Mouse (Mus musculus) cerebellum, postnatal 14 days (tissue): ENCODE measurements around the gene Anapc13.

Experiments used
- DNase-seq, 2 experiments: peaks; one replicate each; pipeline ENCODE4 v3.0.0; 2021; ENCODE audit warnings: mixed read lengths in 2 of 2

Anapc13 gene

DNA sequence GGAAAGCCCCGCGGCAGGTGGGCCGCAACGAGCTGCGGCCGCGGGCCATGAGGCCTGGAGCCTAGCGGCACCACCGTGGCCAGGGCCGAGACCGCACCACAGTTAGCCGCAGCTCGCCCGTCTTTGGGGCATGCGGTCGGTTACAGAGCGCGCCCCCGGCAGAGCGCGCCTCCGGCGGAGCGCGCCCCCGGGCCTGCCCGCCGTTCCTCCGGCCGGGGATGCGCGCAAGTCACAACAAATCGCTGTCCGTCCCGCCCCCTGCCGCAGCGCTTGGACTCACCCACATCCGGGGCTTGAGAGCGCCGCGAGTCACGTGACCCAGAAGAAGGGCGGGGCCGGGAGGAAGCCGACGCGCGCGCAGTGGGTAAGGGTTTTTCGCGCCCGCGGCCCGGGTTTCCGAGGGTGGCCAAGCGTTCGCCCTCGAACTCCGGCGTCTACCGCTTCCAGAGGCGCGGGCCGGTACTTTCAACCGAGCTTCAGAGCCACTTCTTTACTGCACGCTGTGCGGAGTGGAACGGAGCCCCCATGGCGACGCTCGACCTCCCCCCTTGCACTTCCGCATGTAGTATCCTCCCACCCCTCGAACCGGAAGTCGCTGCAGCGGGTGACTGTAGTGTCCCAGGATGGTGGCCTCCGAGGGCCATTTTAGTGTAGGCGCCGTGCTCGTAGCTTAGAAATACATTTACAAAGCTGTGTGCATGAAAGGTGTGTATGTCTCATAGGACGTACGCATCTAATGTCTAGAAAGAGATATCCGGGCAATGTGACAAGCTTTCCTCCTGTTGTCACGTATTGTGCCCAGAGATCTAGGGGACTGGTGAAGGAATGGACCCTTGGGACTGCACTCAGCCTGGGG lies at the start of gene Anapc13, which contains the start of gene Cep63:
TSS of gene Anapc13 (plus strand) at position 314 of the 856 bp plus-strand sequence.
TSS of gene Cep63 (minus strand) at position 552 of the 856 bp plus-strand sequence.
- peak; percentile 99 to 100 for DNase-seq

DNA sequence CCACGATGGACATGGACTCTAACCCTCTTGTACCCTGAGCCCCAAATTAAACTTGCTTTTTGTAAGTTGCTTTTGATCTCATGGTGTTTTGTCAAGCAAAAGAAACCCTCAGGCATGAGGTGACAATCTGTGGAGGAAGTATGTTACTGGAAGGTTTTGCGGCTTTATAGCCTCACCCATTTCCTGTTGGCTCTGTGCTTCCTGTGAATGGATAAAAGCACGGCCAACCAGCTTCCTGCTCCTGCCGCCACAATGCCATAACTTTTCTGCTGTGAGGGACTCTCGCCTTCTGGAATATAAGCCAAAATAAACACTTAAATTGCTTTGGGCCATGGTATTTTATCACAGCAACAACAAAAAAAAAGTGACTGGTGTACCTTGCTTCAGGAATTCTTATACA lies 48.6 kb upstream of the Anapc13 start:
- DNase-seq, result no peak

- no peak for DNase-seq
Measured at GRCm38 (mm10) chr9:102581921-102582469, 44.1 kb upstream of the Anapc13 start.

GRCm38 (mm10) chr9:102587347-102587746 lies 38.7 kb upstream of the Anapc13 start:
- no peak for DNase-seq

DNA sequence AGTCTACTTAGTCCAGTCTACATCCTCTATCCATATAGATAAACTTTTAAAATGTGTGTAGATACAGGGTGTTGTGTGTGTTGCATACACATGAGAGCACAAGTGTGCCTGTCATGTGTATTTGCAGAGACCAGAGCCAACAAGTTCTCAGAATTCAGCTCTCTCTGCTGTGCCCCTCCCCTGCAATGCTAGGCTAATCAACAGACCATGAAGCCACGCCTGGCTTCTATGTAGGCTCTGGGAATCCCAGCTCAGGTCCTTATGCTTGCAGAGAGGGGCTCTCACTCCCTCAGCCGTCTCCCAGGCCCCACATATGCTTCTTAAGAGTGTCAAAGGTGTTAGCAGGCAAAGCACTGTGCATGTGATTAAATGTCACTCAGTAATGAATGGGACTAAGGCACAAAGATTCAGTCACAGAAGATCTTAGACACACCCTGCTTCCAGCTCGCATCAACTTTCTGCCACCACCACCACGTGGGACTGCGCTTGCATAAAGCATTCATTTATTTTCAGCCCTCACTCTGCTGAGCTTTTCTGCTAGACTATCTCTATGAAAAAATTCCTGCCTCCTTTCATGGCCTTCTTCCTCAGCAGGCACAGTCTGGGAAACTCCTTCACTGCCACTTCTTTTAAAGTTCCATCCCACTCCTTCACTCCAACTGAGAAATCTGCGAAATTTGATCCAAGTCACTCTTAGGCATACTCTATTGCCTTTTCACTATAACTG lies 31.3 kb upstream of the Anapc13 start:
- DNase-seq, result no peak

DNA sequence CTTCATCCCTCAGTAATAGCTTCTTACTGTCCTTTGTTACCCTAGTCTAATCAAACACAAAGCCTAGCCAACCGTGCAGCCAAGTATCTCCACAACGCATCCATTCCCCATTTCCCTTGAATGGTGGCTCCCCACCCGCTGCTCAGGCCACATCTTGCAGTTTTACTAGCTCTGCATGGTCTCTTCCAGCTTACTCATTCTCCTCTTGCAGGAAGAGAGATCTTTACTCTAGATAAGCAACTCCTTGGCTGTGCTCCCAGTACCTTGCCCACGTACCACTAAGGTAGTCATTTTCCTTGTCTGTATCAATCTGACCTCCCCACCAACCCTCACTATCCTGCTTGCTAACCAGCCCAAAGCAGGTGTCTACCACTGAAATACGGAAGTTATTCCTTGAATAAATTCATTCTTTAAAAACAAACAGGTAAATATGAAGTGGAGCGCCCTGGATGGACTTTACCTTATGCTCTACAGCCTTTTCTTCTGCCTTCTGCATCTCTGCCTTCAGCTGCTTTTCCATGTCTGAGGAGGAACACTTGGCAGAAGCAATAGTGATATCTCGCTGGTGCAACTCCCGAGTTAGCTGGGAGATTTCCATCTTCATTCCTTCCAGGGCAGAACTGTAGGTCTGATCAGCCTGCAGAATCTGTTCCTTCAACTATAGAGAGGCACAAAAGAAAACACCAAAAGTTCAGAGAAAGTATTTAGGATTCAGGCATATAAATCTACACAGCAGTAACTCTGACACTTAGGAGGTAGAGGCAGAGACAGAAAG lies 30.2 kb upstream of the Anapc13 start:
- no peak for DNase-seq

- DNase-seq, result no peak
Measured at GRCm38 (mm10) chr9:102601187-102601586, 24.9 kb upstream of the Anapc13 start.

GRCm38 (mm10) chr9:102601666-102602065 lies 24.4 kb upstream of the Anapc13 start:
- DNase-seq, result no peak

DNA sequence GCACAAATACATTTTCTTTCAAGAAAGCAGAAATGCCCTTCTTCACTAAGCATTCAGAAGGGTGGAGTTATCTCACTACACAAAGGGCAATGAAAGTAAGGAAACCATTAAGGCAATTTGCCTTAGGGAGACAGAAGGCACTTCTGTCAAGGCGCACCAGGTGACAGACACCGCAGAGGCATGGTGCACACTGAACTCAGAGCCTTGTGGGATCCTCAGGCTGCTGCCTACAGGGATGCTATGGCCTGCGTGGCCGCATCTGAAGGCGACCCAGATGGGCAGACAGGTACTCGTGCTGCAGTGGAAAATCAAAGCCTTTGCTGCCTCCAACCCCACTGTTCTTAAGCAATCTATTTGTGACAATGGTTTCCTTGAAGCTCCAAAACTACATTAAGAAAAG lies 20.9 kb upstream of the Anapc13 start:
- no peak for DNase-seq

DNA sequence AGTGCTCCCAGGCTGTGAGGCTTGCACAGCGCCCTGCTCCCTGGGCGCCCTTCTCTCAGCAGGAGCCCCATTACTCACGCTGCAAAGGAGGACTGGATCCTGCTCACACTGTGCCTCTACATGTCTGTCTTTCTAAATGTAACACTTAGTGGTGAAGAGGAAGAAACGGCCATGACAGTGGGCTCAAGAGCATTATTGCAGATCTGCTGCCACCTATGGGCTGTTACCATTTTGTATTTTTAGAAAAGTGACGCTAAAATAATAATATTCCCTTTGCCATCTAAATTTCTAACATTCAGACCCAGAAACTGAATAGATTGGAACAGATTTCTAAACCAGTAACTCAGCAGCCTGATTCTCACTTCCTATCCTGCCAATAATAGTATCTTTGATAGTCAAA lies 18.6 kb upstream of the Anapc13 start:
- DNase-seq, result peak in 1 of 2 experiments; percentile 15

- no peak for DNase-seq
Measured at GRCm38 (mm10) chr9:102609221-102609620, 16.9 kb upstream of the Anapc13 start.

- no peak for DNase-seq
Measured at GRCm38 (mm10) chr9:102615071-102615470, 11.0 kb upstream of the Anapc13 start.

DNA sequence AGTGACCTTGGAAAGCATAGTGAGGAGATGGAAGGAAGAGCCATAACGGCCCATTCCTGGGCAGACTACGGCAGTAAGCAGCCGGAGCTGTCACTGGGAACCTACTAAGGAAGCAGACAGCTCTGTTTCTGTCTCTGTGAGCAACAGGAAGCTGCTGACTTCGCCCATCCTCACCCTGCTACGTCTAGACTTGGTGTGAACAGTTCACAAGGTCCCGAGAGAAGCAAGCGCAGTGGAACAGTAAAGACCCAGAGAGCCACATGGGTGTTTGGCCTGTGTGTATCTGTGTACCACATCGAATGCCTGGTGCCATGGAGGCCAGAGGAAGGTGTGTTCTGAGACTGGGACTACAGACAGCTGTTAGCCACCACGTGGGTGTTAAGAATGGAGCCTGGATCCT lies 9.8 kb upstream of the Anapc13 start:
- DNase-seq, result no peak

DNA sequence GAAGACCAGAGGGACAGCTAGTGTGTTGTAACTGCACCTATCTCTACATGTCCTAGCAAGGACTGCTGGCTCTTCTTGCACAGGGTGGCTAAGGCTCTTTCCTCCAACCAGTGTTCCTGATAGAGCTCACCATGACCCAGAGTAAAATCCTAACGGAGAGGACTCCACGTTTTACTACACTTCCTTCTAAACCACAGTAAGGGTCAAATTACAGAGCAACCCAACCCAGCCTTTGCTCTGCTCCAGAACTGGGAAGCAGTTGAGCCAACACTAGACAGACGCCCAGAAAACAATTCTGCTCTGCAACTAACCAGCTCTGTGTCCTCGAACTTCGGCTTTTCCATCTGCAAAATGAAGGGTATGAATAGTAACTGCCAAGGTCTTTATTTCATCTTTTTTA lies 4.7 kb upstream of the Anapc13 start:
- DNase-seq, result no peak

GRCm38 (mm10) chr9:102622192-102622857 lies 3.8 kb upstream of the Anapc13 start:
- DNase-seq, result peak; percentile 70

DNA sequence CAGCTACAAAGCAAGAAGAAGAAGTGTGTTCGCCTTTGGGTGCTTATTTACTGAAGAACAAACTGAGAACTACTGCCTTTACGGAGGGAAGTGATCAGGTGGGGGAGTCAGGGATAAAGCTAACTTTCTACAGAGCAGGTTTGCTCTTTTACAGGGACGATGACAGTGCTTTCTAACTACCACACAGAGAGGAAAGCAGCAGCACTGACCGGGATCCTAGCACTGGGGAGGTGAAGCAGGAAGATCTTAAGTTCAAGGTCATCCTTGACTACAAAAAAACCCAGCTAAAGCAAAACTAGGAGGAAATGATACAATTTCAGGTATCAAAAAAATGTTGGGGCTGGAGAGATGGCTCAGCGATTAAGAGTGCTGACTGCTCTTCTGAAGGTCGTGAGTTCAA lies 3.2 kb upstream of the Anapc13 start:
- DNase-seq, result no peak

DNA sequence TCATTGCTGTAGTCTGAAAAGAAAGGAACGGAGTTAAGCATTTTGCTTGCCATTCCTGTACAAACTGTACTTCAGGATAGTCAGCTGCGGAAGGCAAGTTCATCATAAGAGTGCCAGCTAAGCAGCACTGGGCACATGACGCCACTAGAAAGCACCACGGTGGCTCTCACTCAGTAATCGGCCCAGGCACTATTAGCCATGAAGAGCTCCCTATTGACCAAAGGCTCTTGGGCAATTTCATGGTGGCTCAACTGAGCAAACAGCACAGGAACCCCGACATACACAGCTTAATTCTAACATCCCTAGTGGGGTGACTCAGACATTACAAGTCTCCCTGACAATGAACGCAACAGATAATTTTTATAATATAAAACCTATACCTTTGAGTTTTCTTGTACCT lies 2.5 kb upstream of the Anapc13 start:
- no peak for DNase-seq

DNA sequence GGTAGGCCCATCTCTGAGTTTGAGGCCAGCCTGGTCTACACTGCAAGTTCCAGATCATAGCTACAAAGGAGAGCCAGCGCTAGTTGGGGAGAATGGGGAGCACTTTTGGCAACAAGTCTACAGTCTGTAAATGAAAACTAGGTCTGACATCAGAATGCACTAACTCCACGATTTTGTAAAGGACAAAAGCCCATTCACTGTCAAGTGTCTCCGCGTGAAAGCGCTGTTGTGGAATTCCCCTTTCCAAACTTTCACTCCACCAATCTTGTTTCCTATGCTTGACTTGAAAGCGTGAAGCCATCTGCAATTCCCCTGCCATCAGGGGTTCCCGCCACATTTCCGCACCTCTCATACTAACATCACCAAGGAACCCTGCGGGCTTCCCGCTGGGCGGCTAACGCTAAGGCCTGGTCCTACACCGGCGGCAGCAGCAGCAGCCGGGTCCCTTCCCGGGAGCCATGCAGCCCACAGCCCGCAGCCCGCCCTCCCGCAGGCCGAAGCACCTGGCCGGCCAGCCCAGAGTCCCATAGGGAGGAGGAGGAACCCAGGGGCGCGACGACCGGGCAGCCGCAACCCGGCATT lies 604 bp upstream of the Anapc13 start:
- DNase-seq, result peak in 1 of 2 experiments; percentile 76

- no peak for DNase-seq
Measured at GRCm38 (mm10) chr9:102626839-102627225, 736 bp downstream of the Anapc13 start.

GRCm38 (mm10) chr9:102627442-102627841 lies 1.3 kb downstream of the Anapc13 start:
- DNase-seq, result peak in 1 of 2 experiments; percentile 45

GRCm38 (mm10) chr9:102629052-102629451 lies 3.0 kb downstream of the Anapc13 start:
- no peak for DNase-seq

GRCm38 (mm10) chr9:102631589-102632147 lies 5.6 kb downstream of the Anapc13 start:
- DNase-seq, result no peak
